Mouse (Mus musculus): Measurements from ENCODE around the gene Ccdc137.

GRCm38 (mm10) chr11:120467051-120467735 lies 9.3 kb downstream of the Ccdc137 start, which contains the start of gene Arl16:
- TF ChIP-seq POLR2A (IDR thresholded peaks at IDR 0.05; ENCODE audit: low read depth, low read length), result peak; percentile 48
- no peak for TF ChIP-seq CTCF (conservative IDR thresholded peaks at IDR 0.05; ENCODE audit: insufficient read depth, insufficient read length, low read depth, low read length)
